Mouse (Mus musculus) adrenal gland (tissue): ENCODE results near the gene Wdr59.

Experiments
- intact Hi-C: fragments of 180-260 bp; cut with DNase I; formaldehyde crosslinking; loops from one replicate; pipeline ENCODE4 v1.15.1; 2025
- long read RNA-seq, 2 experiments: library from polyadenylated mRNA; unstranded; transcript quantifications; one replicate each; pipeline ENCODE4 v2.0.0; 2020; ENCODE audit warnings: borderline replicate concordance in 1 of 2; ENCODE audit not compliant: insufficient replicate concordance in 1 of 2

Wdr59 gene
- long read RNA-seq, experiment 1 = 0 reads
- long read RNA-seq, experiment 2, partial matches to known transcripts = 0 of 3 reads
- long read RNA-seq, experiment 2, other reads (novel, unspliced or antisense) = 3 of 3 reads

DNA sequence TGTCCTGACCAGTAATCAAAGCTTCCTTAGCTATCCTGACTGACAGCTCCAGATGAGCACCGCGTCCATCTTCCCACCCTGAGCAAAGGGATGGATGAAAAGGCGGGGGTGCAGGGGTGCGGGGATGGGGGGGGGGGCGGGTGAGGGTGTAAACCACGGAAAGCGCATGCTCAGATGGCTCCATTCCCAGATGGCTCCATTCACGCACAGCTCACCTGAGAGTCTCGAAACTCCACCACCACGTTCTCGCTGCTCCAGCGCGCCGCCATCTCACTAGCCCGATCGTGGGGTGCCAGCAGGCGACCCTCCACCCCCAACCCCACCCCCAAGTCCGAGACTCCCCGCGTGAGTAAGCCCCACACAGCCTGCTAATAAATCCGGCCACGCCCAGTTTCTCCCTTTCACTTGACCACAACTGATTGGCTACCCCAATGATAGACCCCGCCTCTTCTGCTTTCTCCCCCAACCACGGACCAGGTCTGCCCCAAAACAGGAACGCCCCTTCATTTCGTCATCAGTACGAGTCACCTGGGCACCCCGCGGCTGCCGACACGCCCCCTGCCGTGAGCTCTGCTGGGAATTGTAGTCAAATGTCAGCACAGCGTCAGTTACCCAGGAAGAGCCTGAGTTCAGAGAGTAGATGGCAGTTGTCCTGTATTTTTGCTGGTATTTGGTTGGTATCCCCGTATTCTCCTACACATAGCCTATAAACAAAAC, at the start of gene Wdr59:
Wdr59 (minus strand) TSS at position 380 of the 717 bp plus-strand sequence.
- intact Hi-C loops = no loop called here

- intact Hi-C loops = no loop called here
Measured at GRCm38 (mm10) chr8:111571661-111572060, 49.8 kb upstream of the Wdr59 start.

GRCm38 (mm10) chr8:111570432-111570831, 48.5 kb upstream of the Wdr59 start:
- intact Hi-C loops = no loop called here

GRCm38 (mm10) chr8:111569926-111570325, 48.0 kb upstream of the Wdr59 start:
- intact Hi-C loops = no loop called here

DNA sequence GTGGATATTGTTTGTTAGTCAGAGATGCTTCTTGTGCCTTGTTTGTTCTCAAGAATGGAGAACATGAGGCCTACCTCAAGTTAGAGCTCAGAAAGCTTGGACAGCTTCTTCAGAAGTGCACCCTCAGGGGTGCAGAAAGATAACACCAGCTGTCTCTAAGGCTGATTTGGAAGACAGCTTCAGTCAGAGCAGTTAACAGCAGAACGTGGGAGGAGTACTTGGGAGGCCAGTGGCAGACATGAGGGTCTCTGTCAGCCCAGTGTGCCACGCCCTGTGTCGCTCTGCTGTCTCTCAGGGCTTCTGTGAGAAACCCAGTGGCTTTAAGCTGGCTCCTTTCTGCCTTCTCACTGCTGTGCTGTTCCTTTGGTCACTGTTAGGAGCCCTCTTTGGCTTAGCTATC, 46.1 kb upstream of the Wdr59 start:
- intact Hi-C loops = no loop called here

DNA sequence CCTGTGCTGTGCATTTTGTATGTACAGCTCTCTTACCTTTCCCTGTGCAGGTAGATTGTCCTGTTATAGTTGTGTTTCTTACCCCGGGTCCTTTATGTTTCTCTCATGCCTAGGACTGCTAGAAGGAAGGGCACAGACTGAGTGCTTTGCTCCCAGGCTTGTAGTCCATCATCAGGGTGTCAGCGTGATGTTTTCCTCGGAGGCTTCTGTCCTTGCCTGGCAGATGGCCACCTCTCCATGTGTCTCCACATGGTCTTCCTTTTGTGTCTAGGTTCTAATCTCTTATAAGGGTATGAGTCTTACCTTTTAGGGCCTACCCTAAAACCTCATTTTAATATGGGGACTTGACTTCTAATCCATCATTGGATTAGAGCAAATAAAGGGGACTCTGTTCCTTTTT, 45.7 kb upstream of the Wdr59 start:
- intact Hi-C loops = no loop called here

DNA sequence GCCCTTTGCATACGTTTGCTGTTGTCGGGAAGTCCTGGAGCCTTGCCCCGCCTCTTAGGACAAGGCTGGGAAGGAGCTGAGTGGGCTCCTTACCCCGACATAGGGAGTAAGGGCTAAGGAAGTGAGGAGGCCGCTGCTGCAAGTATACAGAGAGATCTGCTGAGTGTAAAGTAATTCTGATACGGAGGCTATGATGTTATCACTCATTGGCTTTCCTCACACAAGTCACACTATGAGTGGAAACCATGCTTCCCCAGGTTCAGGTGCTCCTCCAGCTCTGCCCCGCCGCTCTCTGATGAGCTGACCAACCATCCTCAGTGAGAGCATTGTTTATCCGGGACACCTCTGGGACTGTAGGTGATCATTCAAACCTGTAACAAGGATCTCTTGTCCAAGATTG, 44.4 kb upstream of the Wdr59 start:
- intact Hi-C loops = no loop called here

DNA sequence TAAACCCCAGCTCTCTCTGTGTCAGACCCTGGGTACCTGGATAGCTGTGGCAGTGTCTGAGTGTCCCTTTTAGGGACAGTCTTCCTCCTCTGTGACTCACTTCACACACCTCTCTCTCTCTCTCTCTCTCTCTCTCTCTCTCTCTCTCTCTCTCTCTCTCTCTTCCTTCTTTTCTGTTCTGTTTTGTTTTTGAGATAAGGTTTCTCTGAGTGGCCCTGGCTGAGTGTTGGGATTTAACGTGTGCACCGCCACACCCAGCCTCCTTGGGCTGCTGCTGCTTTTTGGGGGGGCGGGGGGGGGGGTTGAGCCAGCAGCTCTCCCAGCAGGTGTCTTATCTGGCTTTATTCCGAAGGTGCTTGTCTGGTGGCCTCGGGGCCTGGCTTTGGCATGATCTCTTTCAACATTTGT, 43.9 kb upstream of the Wdr59 start:
- intact Hi-C loops = no loop called here

DNA sequence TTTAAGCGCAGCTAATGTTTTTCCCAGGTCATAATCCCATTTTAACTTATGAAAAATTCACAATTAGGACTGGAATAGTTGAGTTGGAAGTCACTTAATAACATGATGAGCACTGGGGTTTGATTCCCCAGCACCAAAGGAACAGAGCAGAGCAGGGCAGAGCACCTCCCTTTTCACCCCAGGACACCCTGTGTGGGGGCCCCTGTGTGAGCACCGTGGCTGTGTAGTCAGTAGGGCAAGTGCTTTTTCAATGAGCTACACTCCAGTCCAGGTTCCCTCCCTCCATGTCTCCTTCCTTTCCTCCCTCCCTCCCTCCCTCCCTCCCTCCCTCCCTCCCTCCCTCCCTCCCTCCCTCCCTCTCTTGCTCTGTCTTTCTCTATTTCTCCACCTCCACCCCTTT, 42.2 kb upstream of the Wdr59 start:
- intact Hi-C loops = no loop called here

DNA sequence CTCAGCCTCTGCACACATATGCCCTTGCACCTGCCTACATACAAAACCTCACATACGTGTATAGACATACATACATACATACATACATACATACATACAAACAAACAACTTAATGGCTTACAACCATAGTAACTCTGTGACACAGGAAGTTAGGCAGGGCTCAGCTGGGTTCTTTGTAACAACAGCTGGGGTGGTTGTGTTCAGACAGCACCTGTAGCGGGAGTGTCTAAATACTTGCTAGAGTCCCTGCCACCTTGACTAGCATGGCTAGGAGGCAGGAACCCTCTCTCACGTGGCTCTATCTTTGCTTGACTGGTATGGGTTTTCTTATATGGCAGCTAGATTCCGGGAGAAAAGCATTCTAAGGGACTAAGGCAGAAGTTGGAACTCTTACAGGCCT, 41.8 kb upstream of the Wdr59 start:
- intact Hi-C loops = no loop called here

DNA sequence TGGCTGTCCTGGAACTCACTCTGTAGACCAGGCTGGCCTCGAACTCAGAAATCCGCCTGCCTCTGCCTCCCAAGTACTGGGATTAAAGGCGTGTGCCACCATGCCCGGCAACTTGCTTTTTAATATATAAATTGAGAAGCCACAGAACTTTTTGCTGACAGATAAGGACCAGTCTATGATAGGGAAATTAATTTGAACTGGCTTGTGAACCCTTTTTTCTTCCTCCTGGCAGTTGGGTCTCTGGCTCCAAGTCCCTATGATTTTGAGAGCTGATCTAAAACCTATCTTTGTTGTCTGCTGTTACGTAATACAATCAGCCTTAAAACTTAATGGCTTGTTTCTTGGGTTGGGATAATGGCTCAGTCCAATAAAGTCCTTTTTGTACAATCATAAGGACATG, 41.2 kb upstream of the Wdr59 start:
- intact Hi-C loops = no loop called here

GRCm38 (mm10) chr8:111562274-111562803, 40.4 kb upstream of the Wdr59 start:
- intact Hi-C loops = no loop called here

DNA sequence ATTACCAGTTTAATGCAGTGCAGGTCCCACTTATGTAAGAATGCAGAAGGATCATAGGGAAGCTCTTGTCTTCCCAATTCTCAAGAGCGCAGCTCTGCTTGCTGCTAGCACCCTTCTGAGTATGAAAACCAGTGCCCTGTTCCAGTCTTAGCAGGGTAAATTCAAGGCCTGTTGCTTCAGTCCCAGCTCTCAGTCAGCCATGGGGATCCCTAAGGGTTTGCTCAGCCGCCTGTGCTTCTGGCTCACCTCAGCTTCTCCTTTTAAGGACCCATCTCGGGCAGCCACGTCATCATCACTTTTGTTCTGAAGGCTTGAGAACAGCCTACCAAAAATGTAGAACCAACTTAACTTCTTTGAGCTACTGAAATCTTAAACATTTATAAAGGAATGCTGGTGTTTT, 39.9 kb upstream of the Wdr59 start:
- intact Hi-C loops = no loop called here

DNA sequence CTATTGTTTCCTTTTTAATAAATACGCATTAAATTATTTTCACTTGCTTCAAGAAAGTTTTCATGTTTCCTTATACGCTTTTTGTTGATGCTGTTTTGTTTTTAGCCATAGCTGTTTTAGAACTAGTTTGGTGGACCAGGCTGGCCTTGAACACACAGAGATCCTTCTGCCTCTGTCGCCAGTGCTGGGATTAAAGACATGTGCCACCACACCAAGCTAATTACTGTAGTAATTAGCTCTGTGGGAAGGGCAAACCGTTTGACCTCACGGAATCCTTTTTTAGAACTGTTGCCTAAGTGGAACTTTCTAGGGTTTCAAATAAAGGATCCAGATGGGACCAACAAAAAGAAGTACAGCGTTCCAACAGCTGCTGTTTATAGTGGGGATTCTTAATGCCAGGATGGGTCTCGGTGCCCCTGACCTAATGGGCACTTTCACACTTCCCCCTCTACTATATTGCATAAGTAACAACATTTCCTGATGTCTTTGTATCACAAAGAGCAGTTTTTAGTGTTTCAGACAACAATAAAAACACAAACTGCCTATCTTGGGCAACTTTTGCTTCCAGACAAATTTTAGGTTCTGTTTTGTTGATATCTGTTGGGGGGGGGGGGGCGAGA, 29.7 kb upstream of the Wdr59 start:
- intact Hi-C loops = no loop called here

DNA sequence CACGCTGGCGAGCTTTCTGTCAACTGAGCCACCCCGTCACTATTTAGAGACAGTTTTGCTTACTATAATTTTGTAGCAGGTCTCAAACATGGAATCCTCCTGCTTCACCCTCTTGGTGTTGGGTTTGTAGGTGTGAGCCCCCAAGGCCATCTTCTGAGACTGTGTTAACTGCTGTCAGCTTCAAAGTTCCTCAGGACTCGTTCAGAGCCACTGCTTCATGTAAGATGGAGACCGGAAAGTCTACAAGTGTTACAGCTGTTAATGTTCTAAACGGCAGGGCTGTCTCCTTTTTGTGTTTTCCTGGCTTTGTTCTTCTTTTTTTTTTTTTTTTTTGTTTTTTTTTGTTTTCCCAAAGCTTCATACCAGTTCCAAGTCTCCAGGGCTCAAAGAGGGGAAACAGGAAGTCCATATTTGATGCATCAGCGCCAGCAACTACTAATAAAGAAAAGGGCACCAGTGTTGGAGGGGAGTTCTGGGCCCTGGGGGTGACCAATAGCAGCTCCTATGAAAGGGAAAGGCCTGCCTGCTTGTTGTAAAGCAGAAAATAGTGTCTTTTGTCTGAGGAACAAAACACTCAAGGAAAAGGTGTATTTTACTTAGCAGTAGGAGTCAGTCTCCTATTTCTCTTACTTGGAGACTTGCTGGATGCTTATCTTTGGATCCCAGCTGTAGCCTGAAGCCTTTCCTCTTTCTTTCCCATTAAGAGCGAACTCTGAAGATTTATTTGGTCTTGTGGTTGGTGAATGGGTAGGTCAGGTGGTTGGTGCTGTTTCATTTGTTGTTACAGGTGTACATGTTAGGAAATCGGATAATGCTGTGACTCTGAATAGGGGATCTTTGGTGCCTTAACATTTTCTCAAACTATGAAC, 28.3 kb upstream of the Wdr59 start:
- intact Hi-C loops = no loop called here

DNA sequence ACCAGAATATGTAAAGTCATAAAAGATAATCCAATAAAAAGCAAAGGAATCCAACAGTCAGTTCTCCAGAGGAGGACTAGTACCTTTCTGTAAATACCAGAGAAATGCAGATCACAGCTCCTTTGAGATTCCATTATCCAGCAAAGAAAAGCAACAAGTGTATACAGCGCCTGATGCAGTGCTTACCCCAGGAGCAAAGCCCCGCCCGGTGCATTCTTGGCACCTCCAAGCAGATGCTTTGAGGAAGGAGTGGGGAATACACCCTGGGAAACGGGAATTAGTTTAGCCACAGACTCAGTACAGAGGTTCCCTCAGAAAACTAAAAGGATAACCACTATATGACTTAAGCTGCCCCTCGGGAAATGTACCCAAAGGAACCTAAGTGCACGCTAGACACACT, 26.3 kb upstream of the Wdr59 start:
- intact Hi-C loops = loop anchor here (10.0 kb wide), 1 partner anchor 57 kb away; no protein-coding TSS in a partner anchor

DNA sequence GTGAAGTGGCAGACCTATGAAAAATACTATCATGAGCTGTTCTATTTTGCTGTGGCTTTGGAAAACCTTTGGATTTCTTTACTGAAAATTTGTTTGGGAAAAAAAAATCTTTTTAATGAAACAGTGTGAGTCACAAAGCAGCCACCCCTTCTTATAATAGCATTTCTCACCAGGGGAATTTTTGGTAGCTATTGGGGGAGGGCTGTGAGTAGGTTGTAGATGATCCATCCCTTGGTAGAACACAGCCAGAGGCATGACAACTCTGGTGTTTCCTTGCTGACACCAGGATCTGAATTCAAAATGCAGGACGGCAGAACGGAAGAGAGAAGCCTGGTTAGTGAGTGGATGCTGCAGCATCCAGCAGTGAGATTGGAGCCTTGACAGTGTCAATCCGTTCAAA, 25.3 kb upstream of the Wdr59 start:
- intact Hi-C loops = loop anchor here (10.0 kb wide), 1 partner anchor 58 kb away; no protein-coding TSS in a partner anchor

DNA sequence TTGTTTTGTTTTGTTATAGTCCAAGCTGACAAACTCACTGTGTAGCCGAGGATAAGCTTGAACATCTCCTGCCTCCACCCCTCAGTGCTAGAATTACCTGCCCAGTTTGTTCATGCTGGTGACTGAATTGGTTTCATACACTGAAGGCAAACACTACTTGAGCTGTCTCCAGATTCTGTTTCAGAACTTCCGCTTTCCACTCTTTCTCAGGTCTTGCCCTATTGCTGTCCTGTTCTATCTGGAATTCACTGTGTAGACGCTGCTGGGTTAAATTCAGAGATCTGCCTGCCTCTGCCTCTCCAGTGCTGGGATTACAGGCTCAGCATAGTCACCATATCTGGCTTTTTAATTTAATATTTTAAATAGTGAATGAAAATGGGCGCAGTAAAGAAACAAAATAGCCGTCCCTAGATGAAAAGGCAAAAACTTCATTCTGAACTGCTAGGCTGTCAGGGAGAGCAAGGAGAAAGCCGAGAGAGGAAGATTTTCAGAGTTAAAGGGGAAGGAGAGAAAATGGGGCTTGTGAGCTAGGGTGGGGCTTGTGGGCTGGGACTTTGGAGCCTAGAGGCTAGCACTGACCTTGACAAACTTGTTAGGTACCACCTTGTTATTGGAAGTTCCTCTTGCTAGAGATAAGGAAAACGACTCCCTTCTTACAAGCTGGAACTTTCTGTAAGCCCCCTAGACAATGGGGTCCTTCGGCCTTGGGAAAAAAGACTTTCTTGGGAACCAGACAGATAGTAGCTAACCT, 23.7 kb upstream of the Wdr59 start:
- intact Hi-C loops = loop anchor here (10.0 kb wide), 1 partner anchor 59 kb away; no protein-coding TSS in a partner anchor

DNA sequence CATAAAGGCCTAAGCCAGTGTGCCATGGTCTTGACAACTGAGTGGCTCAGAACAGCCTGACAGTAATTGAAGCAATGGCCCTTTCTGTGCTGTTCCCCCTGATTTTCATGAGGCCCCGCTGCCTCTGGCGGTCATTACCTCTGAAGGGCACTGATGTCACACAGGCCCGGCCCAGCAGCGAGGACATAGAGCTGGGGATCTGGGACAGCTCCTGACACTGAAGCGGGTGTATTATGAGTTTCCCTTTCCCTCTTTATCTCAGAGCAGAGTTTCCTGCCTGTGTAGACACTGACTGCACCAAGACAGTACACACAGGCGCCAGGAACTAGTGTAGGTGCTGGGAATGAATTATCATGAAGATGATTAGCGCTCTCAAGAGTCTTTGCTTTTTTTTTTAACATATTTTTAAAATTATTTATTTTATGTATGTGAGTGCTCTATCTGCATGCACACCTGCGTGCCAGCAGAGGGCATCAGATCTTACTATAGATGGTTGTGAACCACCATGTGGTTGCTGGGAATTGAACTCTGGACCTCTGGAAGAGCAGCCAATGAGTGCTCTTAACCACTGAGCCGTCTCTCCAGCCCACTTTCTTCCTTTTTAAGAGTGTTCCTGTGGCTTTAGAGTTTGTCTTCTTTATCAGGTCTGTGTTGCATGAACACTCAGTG, 22.0 kb upstream of the Wdr59 start:
- intact Hi-C loops = loop anchor here (5.0 to 10.0 kb wide), 2 partner anchors 33 to 61 kb away; no protein-coding TSS in a partner anchor
